Mouse (Mus musculus): ENCODE data around the gene Acss1. TPM values are rescaled to one million over a fixed set of nuclear protein-coding genes. Genes with fewer than 3 reads are reported as not detected.

Gene Acss1
- total and polyA plus RNA-seq, 2 experiments from 2014 or later, result 14.1 to 17.8 TPM

GRCm38 (mm10) chr2:150643166-150643565 lies 25.1 kb downstream of the Acss1 start:
- H3K27me3 ChIP-seq (ENCODE audit: insufficient read depth, low read length), result no peaks in the 10 kb centered on the region
- no peaks in the 10 kb centered on the region for H3K9me3 ChIP-seq (ENCODE audit: low read length)
- H3K36me3 ChIP-seq (ENCODE audit: insufficient read depth), result no peaks in the 10 kb centered on the region
- peaks cover 15% of the 10 kb centered on the region for H3K4me1 ChIP-seq (ENCODE audit: insufficient read depth)
- TF ChIP-seq CTCF (IDR thresholded peaks at IDR 0.05; ENCODE audit: low read depth), result no peak
- 33% methylated on average over 1 of the region's 1 CpGs for WGBS
- peak overlapping the region; percentile 90 for H3K27ac ChIP-seq (ENCODE audit: low read depth, low read length)
- H3K4me2 ChIP-seq (ENCODE audit: low read depth), result no peak overlapping the region
- ATAC-seq (no peak), DNase-seq (no peak)
- no peak overlapping the region for H3K4me3 ChIP-seq (ENCODE audit: low read depth, low read length)
- no peak overlapping the region for H3K9ac ChIP-seq

- H3K9ac ChIP-seq, result no peak overlapping the region
- no peak for TF ChIP-seq CTCF (IDR thresholded peaks at IDR 0.05; ENCODE audit: low read depth)
- ATAC-seq (no peak), DNase-seq (no peak)
- peaks cover 4% of the 10 kb centered on the region; the same call in 1 of the 2 replicates for H3K4me1 ChIP-seq (ENCODE audit: insufficient read depth)
- H3K9me3 ChIP-seq (ENCODE audit: low read length), result no peaks in the 10 kb centered on the region
- peaks cover 4% of the 10 kb centered on the region; the same call in 1 of the 2 replicates for H3K36me3 ChIP-seq (ENCODE audit: insufficient read depth)
- no peak overlapping the region for H3K4me2 ChIP-seq (ENCODE audit: low read depth)
- WGBS, result 23% methylated on average over 2 of the region's 2 CpGs
- no peak overlapping the region for H3K4me3 ChIP-seq (ENCODE audit: low read depth, low read length)
- H3K27me3 ChIP-seq (ENCODE audit: insufficient read depth, low read length), result no peaks in the 10 kb centered on the region
- H3K27ac ChIP-seq (ENCODE audit: low read depth, low read length), result no peak overlapping the region; the same call in 1 of the 2 replicates
Observed at GRCm38 (mm10) chr2:150638370-150638733, 29.9 kb downstream of the Acss1 start.

GRCm38 (mm10) chr2:150637702-150638369 lies 30.5 kb downstream of the Acss1 start:
- H3K36me3 ChIP-seq (ENCODE audit: insufficient read depth), result peaks cover 4% of the 10 kb centered on the region; the same call in 1 of the 2 replicates
- no peaks in the 10 kb centered on the region for H3K9me3 ChIP-seq (ENCODE audit: low read length)
- no peaks in the 10 kb centered on the region for H3K4me1 ChIP-seq (ENCODE audit: insufficient read depth)
- no peak for DNase-seq
- TF ChIP-seq CTCF (IDR thresholded peaks at IDR 0.05; ENCODE audit: low read depth), result no peak
- H3K27ac ChIP-seq (ENCODE audit: low read depth, low read length), result peak overlapping the region; percentile 35; the same call in 1 of the 2 replicates
- H3K9ac ChIP-seq, result no peak overlapping the region
- H3K27me3 ChIP-seq (ENCODE audit: insufficient read depth, low read length), result no peaks in the 10 kb centered on the region
- no peak overlapping the region for H3K4me2 ChIP-seq (ENCODE audit: low read depth)
- 27% methylated on average over 6 of the region's 6 CpGs for WGBS
- peak; percentile 49 for ATAC-seq
- no peak overlapping the region for H3K4me3 ChIP-seq (ENCODE audit: low read depth, low read length)

GRCm38 (mm10) chr2:150635877-150636446 lies 32.3 kb downstream of the Acss1 start:
- Histone ChIP-seq H3K27ac (ENCODE audit: low read depth, low read length) (no peak overlapping the region), H3K4me3 (ENCODE audit: low read depth, low read length) (no peak overlapping the region), H3K4me2 (ENCODE audit: low read depth) (no peak overlapping the region), H3K27me3 (ENCODE audit: insufficient read depth, low read length) (no peaks in the 10 kb centered on the region), H3K36me3 (ENCODE audit: insufficient read depth) (peaks cover 4% of the 10 kb centered on the region; the same call in 1 of the 2 replicates), H3K9me3 (ENCODE audit: low read length) (no peaks in the 10 kb centered on the region), H3K9ac (no peak overlapping the region), H3K4me1 (ENCODE audit: insufficient read depth) (no peaks in the 10 kb centered on the region)
- no peak for TF ChIP-seq CTCF (IDR thresholded peaks at IDR 0.05; ENCODE audit: low read depth)
- 68% methylated on average over 3 of the region's 3 CpGs for WGBS
- no peak for ATAC-seq
- no peak for DNase-seq

- TF ChIP-seq CTCF (IDR thresholded peaks at IDR 0.05; ENCODE audit: low read depth), result no peak
- H3K4me1 ChIP-seq (ENCODE audit: insufficient read depth), result no peaks in the 10 kb centered on the region
- no peak overlapping the region for H3K4me3 ChIP-seq (ENCODE audit: low read depth, low read length)
- H3K4me2 ChIP-seq (ENCODE audit: low read depth), result no peak overlapping the region
- no peak overlapping the region for H3K9ac ChIP-seq
- no peaks in the 10 kb centered on the region for H3K27me3 ChIP-seq (ENCODE audit: insufficient read depth, low read length)
- 97% methylated on average over 4 of the region's 4 CpGs for WGBS
- peaks cover 17% of the 10 kb centered on the region; the same call in 1 of the 2 replicates for H3K36me3 ChIP-seq (ENCODE audit: insufficient read depth)
- DNase-seq (no peak), ATAC-seq (no peak)
- H3K9me3 ChIP-seq (ENCODE audit: low read length), result no peaks in the 10 kb centered on the region
- H3K27ac ChIP-seq (ENCODE audit: low read depth, low read length), result no peak overlapping the region
Observed at GRCm38 (mm10) chr2:150629255-150629654, 39.0 kb downstream of the Acss1 start.

- H3K27me3 ChIP-seq (ENCODE audit: insufficient read depth, low read length), result no peaks in the 10 kb centered on the region
- no peak overlapping the region for H3K4me2 ChIP-seq (ENCODE audit: low read depth)
- no peaks in the 10 kb centered on the region for H3K9me3 ChIP-seq (ENCODE audit: low read length)
- ATAC-seq (no peak), DNase-seq (no peak)
- no peaks in the 10 kb centered on the region for H3K4me1 ChIP-seq (ENCODE audit: insufficient read depth)
- 75% methylated on average over 6 of the region's 6 CpGs for WGBS
- H3K36me3 ChIP-seq (ENCODE audit: insufficient read depth), result peaks cover 20% of the 10 kb centered on the region; the same call in 1 of the 2 replicates
- no peak overlapping the region for H3K27ac ChIP-seq (ENCODE audit: low read depth, low read length)
- no peak overlapping the region for H3K9ac ChIP-seq
- H3K4me3 ChIP-seq (ENCODE audit: low read depth, low read length), result no peak overlapping the region
- no peak for TF ChIP-seq CTCF (IDR thresholded peaks at IDR 0.05; ENCODE audit: low read depth)
Observed at GRCm38 (mm10) chr2:150627140-150627539, 41.2 kb downstream of the Acss1 start.

- H3K9ac ChIP-seq, result no peak overlapping the region
- no peak overlapping the region for H3K4me3 ChIP-seq (ENCODE audit: low read depth, low read length)
- H3K27ac ChIP-seq (ENCODE audit: low read depth, low read length), result no peak overlapping the region
- WGBS, result 95% methylated on average over 8 of the region's 8 CpGs
- H3K27me3 ChIP-seq (ENCODE audit: insufficient read depth, low read length), result no peaks in the 10 kb centered on the region
- no peak for ATAC-seq
- no peaks in the 10 kb centered on the region for H3K4me1 ChIP-seq (ENCODE audit: insufficient read depth)
- no peak for DNase-seq
- H3K4me2 ChIP-seq (ENCODE audit: low read depth), result no peak overlapping the region
- no peak for TF ChIP-seq CTCF (IDR thresholded peaks at IDR 0.05; ENCODE audit: low read depth)
- H3K9me3 ChIP-seq (ENCODE audit: low read length), result no peaks in the 10 kb centered on the region
- H3K36me3 ChIP-seq (ENCODE audit: insufficient read depth), result peaks cover 29% of the 10 kb centered on the region
Observed at GRCm38 (mm10) chr2:150624926-150625325, 43.4 kb downstream of the Acss1 start.
